Mouse (Mus musculus): Measurements from ENCODE around the gene Parva. TPM values are rescaled to one million over a fixed set of nuclear protein-coding genes. Genes with fewer than 3 reads are reported as not detected.

Gene Parva
- polyA plus RNA-seq, 1 experiment from 2014 or later: 26.2 TPM

- Histone ChIP-seq H3K4me3 (no peak overlapping the region), H3K36me3 (no peaks in the 10 kb centered on the region), H3K27me3 (no peaks in the 10 kb centered on the region), H3K9me3 (no peaks in the 10 kb centered on the region), H3K4me2 (no peak overlapping the region), H3K4me1 (replicated peaks) (peaks cover 4% of the 10 kb centered on the region), H3K9ac (no peak overlapping the region), H3K27ac (replicated peaks) (no peak overlapping the region)
- WGBS: 49% methylated on average over 6 of the region's 6 CpGs
- no peak for ATAC-seq (ENCODE audit: low read depth)
Measured at GRCm38 (mm10) chr7:112595226-112595850, 168.0 kb downstream of the Parva start.

- 38% methylated on average over 2 of the region's 2 CpGs for WGBS
- no peak for ATAC-seq (ENCODE audit: low read depth)
- Histone ChIP-seq H3K4me2 (no peak overlapping the region), H3K9ac (no peak overlapping the region), H3K4me1 (replicated peaks) (peaks cover 16% of the 10 kb centered on the region), H3K27me3 (no peaks in the 10 kb centered on the region), H3K9me3 (no peaks in the 10 kb centered on the region), H3K4me3 (no peak overlapping the region), H3K36me3 (no peaks in the 10 kb centered on the region), H3K27ac (replicated peaks) (no peak overlapping the region)
Measured at GRCm38 (mm10) chr7:112599650-112600049, 172.3 kb downstream of the Parva start.

GRCm38 (mm10) chr7:112600163-112600562, 172.9 kb downstream of the Parva start:
- Histone ChIP-seq H3K4me1 (replicated peaks) (peaks cover 16% of the 10 kb centered on the region), H3K27ac (replicated peaks) (no peak overlapping the region)

GRCm38 (mm10) chr7:112602966-112603365, 175.7 kb downstream of the Parva start:
- H3K4me2 ChIP-seq: no peak overlapping the region
- no peak overlapping the region for H3K4me3 ChIP-seq
- no peak overlapping the region; the same call in 1 of the 2 replicates for H3K27ac ChIP-seq (replicated peaks)
- no peaks in the 10 kb centered on the region for H3K9me3 ChIP-seq
- H3K36me3 ChIP-seq: no peaks in the 10 kb centered on the region
- no peak for ATAC-seq (ENCODE audit: low read depth)
- H3K27me3 ChIP-seq: no peaks in the 10 kb centered on the region
- WGBS: 85% methylated on average over 5 of the region's 5 CpGs
- no peak overlapping the region for H3K9ac ChIP-seq
- peaks cover 16% of the 10 kb centered on the region for H3K4me1 ChIP-seq (replicated peaks)

More at GRCm38 (mm10) chr7:112600163-112600562, 172.9 kb downstream of the Parva start:
- 67% methylated on average over 3 of the region's 3 CpGs for WGBS
- Histone ChIP-seq H3K27me3 (no peaks in the 10 kb centered on the region), H3K4me3 (no peak overlapping the region), H3K9ac (no peak overlapping the region), H3K36me3 (no peaks in the 10 kb centered on the region), H3K9me3 (no peaks in the 10 kb centered on the region), H3K4me2 (no peak overlapping the region)
- no peak for ATAC-seq (ENCODE audit: low read depth)

GRCm38 (mm10) chr7:112603496-112604170, 176.3 kb downstream of the Parva start:
- no peaks in the 10 kb centered on the region for H3K9me3 ChIP-seq
- 64% methylated on average over 10 of the region's 10 CpGs for WGBS
- H3K4me1 ChIP-seq (replicated peaks): peaks cover 16% of the 10 kb centered on the region
- no peak overlapping the region for H3K4me2 ChIP-seq
- no peaks in the 10 kb centered on the region for H3K36me3 ChIP-seq
- no peak overlapping the region for H3K4me3 ChIP-seq
- peak overlapping the region; percentile 18; the same call in 1 of the 2 replicates for H3K27ac ChIP-seq (replicated peaks)
- ATAC-seq (ENCODE audit: low read depth): no peak
- H3K27me3 ChIP-seq: no peaks in the 10 kb centered on the region
- no peak overlapping the region for H3K9ac ChIP-seq

GRCm38 (mm10) chr7:112604209-112604608, 176.9 kb downstream of the Parva start:
- peaks cover 16% of the 10 kb centered on the region for H3K4me1 ChIP-seq (replicated peaks)
- H3K27me3 ChIP-seq: no peaks in the 10 kb centered on the region
- H3K4me3 ChIP-seq: no peak overlapping the region
- 0 out of 2 replicates have a peak overlapping the region, but pooled peaks have one; percentile 18 for H3K27ac ChIP-seq (replicated peaks)
- H3K9me3 ChIP-seq: no peaks in the 10 kb centered on the region
- no peaks in the 10 kb centered on the region for H3K36me3 ChIP-seq
- H3K9ac ChIP-seq: no peak overlapping the region
- peak; percentile 27; the same call in 1 of the 2 replicates for ATAC-seq (ENCODE audit: low read depth)
- WGBS: 46% methylated on average over 8 of the region's 8 CpGs
- no peak overlapping the region for H3K4me2 ChIP-seq

GRCm38 (mm10) chr7:112614046-112614790, 186.9 kb downstream of the Parva start:
- ATAC-seq (ENCODE audit: low read depth): no peak
- H3K36me3 ChIP-seq: no peaks in the 10 kb centered on the region
- H3K9ac ChIP-seq: no peak overlapping the region
- H3K4me2 ChIP-seq: no peak overlapping the region
- no peaks in the 10 kb centered on the region for H3K27me3 ChIP-seq
- WGBS: 89% methylated on average over 3 of the region's 3 CpGs
- no peaks in the 10 kb centered on the region for H3K4me1 ChIP-seq (replicated peaks)
- no peaks in the 10 kb centered on the region for H3K9me3 ChIP-seq
- no peak overlapping the region for H3K27ac ChIP-seq (replicated peaks)
- H3K4me3 ChIP-seq: no peak overlapping the region

DNA sequence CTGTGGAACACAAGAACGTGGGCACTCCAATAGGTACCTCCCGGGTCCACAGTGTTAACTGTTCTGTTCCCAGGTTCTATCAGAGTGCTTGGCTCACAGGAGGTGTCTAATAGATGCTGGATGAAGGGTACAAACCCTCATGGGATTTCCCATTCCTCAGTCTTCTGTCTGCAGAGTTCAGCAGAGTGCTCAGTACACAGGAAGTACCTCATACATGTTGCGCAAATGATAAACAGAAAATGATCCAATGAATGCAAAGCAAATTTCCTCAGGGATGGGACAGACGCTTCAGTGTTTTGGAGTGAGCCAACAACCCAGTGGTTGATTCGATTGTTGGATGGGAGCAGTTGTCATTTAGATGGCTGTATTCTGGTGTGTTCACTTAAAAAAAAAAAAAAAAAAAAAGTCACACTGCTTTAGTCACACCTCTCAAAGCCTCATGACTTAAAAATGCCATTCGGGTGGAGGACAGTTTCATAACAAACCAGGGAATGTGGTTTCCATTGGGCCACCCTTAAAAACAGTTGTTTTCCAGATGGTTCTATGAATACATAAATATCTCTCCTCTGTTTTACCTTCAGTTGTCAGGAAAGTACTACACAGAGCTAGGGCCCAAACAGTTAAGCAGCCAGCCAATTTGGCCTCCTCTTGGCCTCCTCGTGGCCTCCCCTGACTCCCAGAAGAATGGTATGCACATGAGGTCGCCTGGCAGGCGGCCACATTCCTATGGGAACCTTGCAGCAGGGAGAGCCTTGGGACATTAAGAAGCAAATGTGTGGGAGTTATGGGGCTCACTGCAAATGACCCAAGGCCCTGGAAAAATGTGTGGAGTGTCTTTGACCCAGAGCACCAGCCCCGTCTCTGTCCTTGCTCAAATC, 187.7 kb downstream of the Parva start:
- H3K36me3 ChIP-seq: no peaks in the 10 kb centered on the region
- H3K9ac ChIP-seq: no peak overlapping the region
- no peaks in the 10 kb centered on the region for H3K27me3 ChIP-seq
- no peak overlapping the region for H3K4me3 ChIP-seq
- H3K9me3 ChIP-seq: no peaks in the 10 kb centered on the region
- ATAC-seq (ENCODE audit: low read depth): no peak
- 63% methylated on average over 10 of the region's 10 CpGs for WGBS
- H3K4me2 ChIP-seq: no peak overlapping the region
- no peak overlapping the region for H3K27ac ChIP-seq (replicated peaks)
- H3K4me1 ChIP-seq (replicated peaks): no peaks in the 10 kb centered on the region

GRCm38 (mm10) chr7:112620322-112621179, 193.2 kb downstream of the Parva start:
- no peaks in the 10 kb centered on the region for H3K27me3 ChIP-seq
- H3K36me3 ChIP-seq: no peaks in the 10 kb centered on the region
- H3K4me1 ChIP-seq (replicated peaks): peaks cover 5% of the 10 kb centered on the region
- 0 out of 2 replicates have a peak overlapping the region, but pooled peaks have one; percentile 33 for H3K27ac ChIP-seq (replicated peaks)
- ATAC-seq (ENCODE audit: low read depth): no peak
- WGBS: 73% methylated on average over 22 of the region's 22 CpGs
- no peak overlapping the region for H3K9ac ChIP-seq
- no peak overlapping the region for H3K4me2 ChIP-seq
- no peaks in the 10 kb centered on the region for H3K9me3 ChIP-seq
- no peak overlapping the region for H3K4me3 ChIP-seq

DNA sequence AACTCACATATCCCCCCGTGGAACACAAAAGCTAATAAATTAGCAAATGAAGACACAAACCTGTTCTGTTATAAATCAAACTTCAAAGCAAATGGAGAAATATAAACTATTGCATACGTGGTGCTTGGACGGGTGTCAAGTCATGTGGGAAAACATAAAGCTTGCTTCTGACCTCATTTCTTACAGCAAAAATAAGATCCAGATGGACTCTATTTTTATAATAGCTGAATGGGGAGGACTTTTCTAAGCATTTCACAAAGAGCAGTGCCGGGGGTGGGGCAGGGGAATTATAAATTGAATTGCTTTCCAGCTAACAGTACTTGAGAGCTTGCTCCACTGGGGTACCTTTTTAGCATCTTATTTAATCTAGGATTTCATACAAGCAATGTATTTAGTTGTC, 200.2 kb downstream of the Parva start:
- no peaks in the 10 kb centered on the region for H3K9me3 ChIP-seq
- no peak overlapping the region for H3K9ac ChIP-seq
- H3K4me2 ChIP-seq: no peak overlapping the region
- no peaks in the 10 kb centered on the region for H3K4me1 ChIP-seq (replicated peaks)
- no peaks in the 10 kb centered on the region for H3K27me3 ChIP-seq
- no peak overlapping the region for H3K27ac ChIP-seq (replicated peaks)
- no peak for ATAC-seq (ENCODE audit: low read depth)
- H3K36me3 ChIP-seq: no peaks in the 10 kb centered on the region
- WGBS: 71% methylated on average over 4 of the region's 4 CpGs
- no peak overlapping the region for H3K4me3 ChIP-seq

Measured in neural tube, embryonic 13.5 days (tissue).